Mouse (Mus musculus): Measurements from ENCODE around the gene Eloa.

GRCm38 (mm10) chr4:136045091-136045490 lies 23.5 kb upstream of the Eloa start:
- TF ChIP-seq CTCF (IDR thresholded peaks at IDR 0.05; ENCODE audit: low read depth) (no peak), EP300 (IDR thresholded peaks at IDR 0.05; ENCODE audit: low read depth) (no peak)
